Mouse (Mus musculus): Measurements from ENCODE around the gene Nell2. TPM values are rescaled to one million over a fixed set of nuclear protein-coding genes. Genes with fewer than 3 reads are reported as not detected.

Nell2 gene
- polyA plus RNA-seq, 1 experiment from 2014 or later: 1.9 TPM

DNA sequence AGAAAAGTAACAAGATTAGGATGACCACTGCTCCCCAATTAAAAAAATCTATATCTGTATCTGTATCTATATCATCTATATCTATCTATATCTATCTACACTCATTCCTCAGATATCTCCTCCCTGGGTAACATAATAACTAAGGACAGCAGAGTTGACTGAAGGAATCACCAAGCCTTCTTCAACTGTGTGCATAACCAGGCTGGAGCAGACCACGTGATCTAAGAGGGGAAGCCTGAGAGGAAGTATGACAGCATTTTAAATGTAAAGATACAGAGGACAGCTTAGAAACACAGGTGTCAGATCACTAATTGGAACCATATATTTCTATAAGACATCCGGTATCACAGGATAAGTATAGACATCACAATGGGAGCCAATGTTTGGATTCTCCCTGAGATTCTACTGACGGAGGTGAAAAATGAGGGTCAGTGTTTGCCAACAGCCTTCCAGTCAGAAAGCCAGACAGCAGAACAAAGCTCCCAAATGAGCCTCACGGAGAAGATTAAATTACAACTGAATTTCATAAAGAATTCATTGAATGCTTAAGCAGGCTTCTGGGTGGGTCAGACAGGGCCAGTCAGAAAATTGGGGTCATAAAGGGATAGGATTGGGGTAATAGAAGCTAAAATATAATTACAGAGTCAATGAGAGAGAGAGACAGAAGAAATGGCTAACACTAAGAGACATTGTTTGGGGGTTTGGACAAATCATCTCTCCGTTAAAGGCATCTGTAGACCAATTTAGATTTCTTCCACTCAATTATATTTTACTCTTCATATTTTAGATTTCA lies 116.2 kb downstream of the Nell2 start:
- H3K4me3 ChIP-seq (ENCODE audit: low read length): no peak overlapping the region
- no peaks in the 10 kb centered on the region for H3K36me3 ChIP-seq (ENCODE audit: control insufficient read depth, insufficient read depth)
- no peak overlapping the region for H3K27ac ChIP-seq (ENCODE audit: low read length)
- no peak overlapping the region for H3K4me2 ChIP-seq (ENCODE audit: low read depth, low read length)
- no peaks in the 10 kb centered on the region for H3K4me1 ChIP-seq (ENCODE audit: control insufficient read depth, insufficient read depth, low read length)
- no peaks in the 10 kb centered on the region for H3K9me3 ChIP-seq (replicated peaks; ENCODE audit: control insufficient read depth, low read length)
- 71% methylated on average over 5 of the region's 5 CpGs for whole genome bisulfite sequencing
- no peak for ATAC-seq (replicated peaks; ENCODE audit: extremely low read depth, insufficient read depth, low FRiP score)
- no peaks in the 10 kb centered on the region for H3K27me3 ChIP-seq (ENCODE audit: control insufficient read depth, insufficient read depth, low read length)
- no peak overlapping the region for H3K9ac ChIP-seq (ENCODE audit: low read length)

DNA sequence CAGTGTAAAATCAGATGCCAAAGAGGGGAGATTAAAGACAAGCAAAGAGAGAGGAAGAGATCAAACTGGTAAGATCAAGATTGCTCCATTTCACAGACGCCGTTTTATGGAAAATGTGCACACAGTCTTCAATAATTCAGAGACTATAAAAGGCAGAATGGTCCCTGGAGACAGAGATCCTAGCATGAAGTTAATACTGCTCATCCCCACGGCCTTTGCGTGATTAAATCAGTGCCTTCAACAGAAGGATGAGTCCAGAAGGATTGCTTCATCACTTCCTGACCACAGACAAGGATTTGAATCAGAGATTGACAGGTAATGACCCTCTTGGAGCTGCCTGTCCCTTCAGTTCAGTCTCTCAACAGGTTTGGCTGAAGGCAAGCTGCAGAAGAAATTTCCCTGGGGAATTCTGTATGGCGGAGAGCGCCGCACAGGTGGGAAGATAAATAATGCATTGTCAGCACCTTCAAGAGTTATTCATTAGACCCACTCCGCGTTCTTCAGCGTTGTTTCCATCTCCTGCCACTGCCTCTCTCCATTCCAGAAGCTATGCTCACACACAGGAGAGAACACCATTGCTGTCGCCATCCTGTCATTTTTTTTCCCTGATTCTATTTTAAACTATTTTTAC lies 118.0 kb downstream of the Nell2 start:
- no peaks in the 10 kb centered on the region for H3K9me3 ChIP-seq (replicated peaks; ENCODE audit: control insufficient read depth, low read length)
- H3K4me2 ChIP-seq (ENCODE audit: low read depth, low read length): no peak overlapping the region
- no peaks in the 10 kb centered on the region for H3K4me1 ChIP-seq (ENCODE audit: control insufficient read depth, insufficient read depth, low read length)
- H3K27ac ChIP-seq (ENCODE audit: low read length): no peak overlapping the region
- no peak for ATAC-seq (replicated peaks; ENCODE audit: extremely low read depth, insufficient read depth, low FRiP score)
- H3K4me3 ChIP-seq (ENCODE audit: low read length): no peak overlapping the region
- H3K27me3 ChIP-seq (ENCODE audit: control insufficient read depth, insufficient read depth, low read length): no peaks in the 10 kb centered on the region
- no peaks in the 10 kb centered on the region for H3K36me3 ChIP-seq (ENCODE audit: control insufficient read depth, insufficient read depth)
- H3K9ac ChIP-seq (ENCODE audit: low read length): no peak overlapping the region
- WGBS: 80% methylated on average over 11 of the region's 11 CpGs

- WGBS: 82% methylated on average over 5 of the region's 5 CpGs
- no peak overlapping the region for H3K9ac ChIP-seq (ENCODE audit: low read length)
- no peaks in the 10 kb centered on the region for H3K4me1 ChIP-seq (ENCODE audit: control insufficient read depth, insufficient read depth, low read length)
These were observed 138.0 kb downstream of the Nell2 start for GRCm38 (mm10) chr15:95390347-95390746.

GRCm38 (mm10) chr15:95388950-95389349 lies 139.4 kb downstream of the Nell2 start:
- no peaks in the 10 kb centered on the region for H3K27me3 ChIP-seq (ENCODE audit: control insufficient read depth, insufficient read depth, low read length)
- no peak overlapping the region for H3K4me2 ChIP-seq (ENCODE audit: low read depth, low read length)
- no peak overlapping the region for H3K9ac ChIP-seq (ENCODE audit: low read length)
- no peaks in the 10 kb centered on the region for H3K9me3 ChIP-seq (replicated peaks; ENCODE audit: control insufficient read depth, low read length)
- H3K4me3 ChIP-seq (ENCODE audit: low read length): no peak overlapping the region
- ATAC-seq (replicated peaks; ENCODE audit: extremely low read depth, insufficient read depth, low FRiP score): no peak
- 73% methylated on average over 4 of the region's 4 CpGs for WGBS
- no peak overlapping the region for H3K27ac ChIP-seq (ENCODE audit: low read length)
- no peaks in the 10 kb centered on the region for H3K36me3 ChIP-seq (ENCODE audit: control insufficient read depth, insufficient read depth)
- no peaks in the 10 kb centered on the region for H3K4me1 ChIP-seq (ENCODE audit: control insufficient read depth, insufficient read depth, low read length)

More at GRCm38 (mm10) chr15:95390347-95390746, 138.0 kb downstream of the Nell2 start:
- Histone ChIP-seq H3K9me3 (replicated peaks; ENCODE audit: control insufficient read depth, low read length) (no peaks in the 10 kb centered on the region), H3K36me3 (ENCODE audit: control insufficient read depth, insufficient read depth) (no peaks in the 10 kb centered on the region), H3K27me3 (ENCODE audit: control insufficient read depth, insufficient read depth, low read length) (no peaks in the 10 kb centered on the region), H3K4me2 (ENCODE audit: low read depth, low read length) (no peak overlapping the region), H3K27ac (ENCODE audit: low read length) (no peak overlapping the region), H3K4me3 (ENCODE audit: low read length) (no peak overlapping the region)
- ATAC-seq (replicated peaks; ENCODE audit: extremely low read depth, insufficient read depth, low FRiP score): no peak

GRCm38 (mm10) chr15:95380859-95381258 lies 147.5 kb downstream of the Nell2 start:
- Histone ChIP-seq H3K4me2 (ENCODE audit: low read depth, low read length) (no peak overlapping the region), H3K27ac (ENCODE audit: low read length) (no peak overlapping the region), H3K36me3 (ENCODE audit: control insufficient read depth, insufficient read depth) (no peaks in the 10 kb centered on the region), H3K9ac (ENCODE audit: low read length) (no peak overlapping the region), H3K27me3 (ENCODE audit: control insufficient read depth, insufficient read depth, low read length) (no peaks in the 10 kb centered on the region), H3K4me3 (ENCODE audit: low read length) (no peak overlapping the region), H3K4me1 (ENCODE audit: control insufficient read depth, insufficient read depth, low read length) (no peaks in the 10 kb centered on the region), H3K9me3 (replicated peaks; ENCODE audit: control insufficient read depth, low read length) (no peaks in the 10 kb centered on the region)
- 52% methylated on average over 2 of the region's 2 CpGs for WGBS
- no peak for ATAC-seq (replicated peaks; ENCODE audit: extremely low read depth, insufficient read depth, low FRiP score)

GRCm38 (mm10) chr15:95370720-95371395 lies 157.5 kb downstream of the Nell2 start:
- no peak overlapping the region for H3K4me2 ChIP-seq (ENCODE audit: low read depth, low read length)
- H3K4me1 ChIP-seq (ENCODE audit: control insufficient read depth, insufficient read depth, low read length): no peaks in the 10 kb centered on the region
- 69% methylated on average over 16 of the region's 16 CpGs for WGBS
- no peaks in the 10 kb centered on the region for H3K9me3 ChIP-seq (replicated peaks; ENCODE audit: control insufficient read depth, low read length)
- no peak overlapping the region for H3K9ac ChIP-seq (ENCODE audit: low read length)
- no peaks in the 10 kb centered on the region for H3K36me3 ChIP-seq (ENCODE audit: control insufficient read depth, insufficient read depth)
- no peaks in the 10 kb centered on the region for H3K27me3 ChIP-seq (ENCODE audit: control insufficient read depth, insufficient read depth, low read length)
- no peak overlapping the region for H3K27ac ChIP-seq (ENCODE audit: low read length)
- no peak for ATAC-seq (replicated peaks; ENCODE audit: extremely low read depth, insufficient read depth, low FRiP score)
- no peak overlapping the region for H3K4me3 ChIP-seq (ENCODE audit: low read length)

DNA sequence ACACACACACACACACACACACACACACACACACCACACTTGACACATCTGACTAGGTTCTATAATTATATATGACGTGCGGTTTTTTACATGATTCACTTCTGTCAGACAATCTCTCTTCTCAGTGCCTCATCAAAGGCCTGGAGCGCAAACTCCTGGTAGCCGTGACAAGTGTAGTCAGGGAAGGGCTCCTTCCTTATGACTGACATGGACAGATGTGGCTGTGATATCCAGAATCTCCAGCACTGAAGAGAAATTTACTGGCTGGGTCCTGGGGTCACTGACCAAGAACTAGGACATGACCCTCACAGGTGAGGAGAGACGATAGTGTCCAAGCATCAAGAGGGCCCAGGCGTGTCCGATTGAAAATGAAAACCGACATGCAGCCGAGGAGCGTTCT lies 160.2 kb downstream of the Nell2 start:
- H3K9me3 ChIP-seq (replicated peaks; ENCODE audit: control insufficient read depth, low read length): no peaks in the 10 kb centered on the region
- WGBS: 88% methylated on average over 10 of the region's 10 CpGs
- no peaks in the 10 kb centered on the region for H3K4me1 ChIP-seq (ENCODE audit: control insufficient read depth, insufficient read depth, low read length)
- H3K27me3 ChIP-seq (ENCODE audit: control insufficient read depth, insufficient read depth, low read length): no peaks in the 10 kb centered on the region
- no peak overlapping the region for H3K4me2 ChIP-seq (ENCODE audit: low read depth, low read length)
- H3K4me3 ChIP-seq (ENCODE audit: low read length): no peak overlapping the region
- H3K9ac ChIP-seq (ENCODE audit: low read length): no peak overlapping the region
- no peaks in the 10 kb centered on the region for H3K36me3 ChIP-seq (ENCODE audit: control insufficient read depth, insufficient read depth)
- no peak overlapping the region for H3K27ac ChIP-seq (ENCODE audit: low read length)
- ATAC-seq (replicated peaks; ENCODE audit: extremely low read depth, insufficient read depth, low FRiP score): no peak

DNA sequence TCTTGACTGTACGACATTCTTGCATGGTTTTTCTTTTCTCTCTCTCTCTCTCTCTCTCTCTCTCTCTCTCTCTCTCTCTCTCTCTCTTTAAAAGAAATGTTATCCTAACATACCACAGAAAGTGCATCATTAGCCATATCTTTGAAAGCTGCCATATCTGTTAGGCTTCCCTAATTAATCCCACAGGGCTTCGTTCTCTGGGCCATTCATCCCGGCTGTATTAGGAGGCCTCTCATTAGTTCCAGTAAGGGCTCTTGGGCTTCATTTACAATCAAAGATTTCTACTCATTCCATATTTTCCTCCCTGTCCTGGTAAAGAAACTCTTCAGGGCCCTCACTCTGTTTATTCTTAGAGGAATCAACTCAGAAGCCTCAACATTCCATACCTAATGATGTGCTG lies 161.9 kb downstream of the Nell2 start:
- no peak for ATAC-seq (replicated peaks; ENCODE audit: extremely low read depth, insufficient read depth, low FRiP score)
- no peak overlapping the region for H3K9ac ChIP-seq (ENCODE audit: low read length)

DNA sequence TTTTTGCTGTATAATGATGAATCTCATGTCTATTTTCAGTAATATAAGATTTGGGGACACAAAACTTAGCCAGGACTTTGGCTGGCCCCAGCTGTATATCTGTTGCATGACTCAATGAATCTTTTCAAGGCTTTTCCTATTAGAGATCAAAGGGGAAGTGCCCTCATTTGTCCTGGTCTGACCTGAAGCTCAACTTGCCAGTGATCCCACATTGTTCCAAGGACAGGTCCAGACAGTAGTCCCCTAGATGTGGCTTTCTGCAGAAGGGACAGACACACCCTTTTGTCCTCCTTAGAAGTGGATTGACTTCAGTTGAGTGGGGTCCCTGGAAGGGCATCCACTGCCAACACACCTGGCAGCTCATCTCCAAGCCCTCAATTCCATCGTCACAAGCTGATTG lies 173.6 kb downstream of the Nell2 start:
- H3K36me3 ChIP-seq (ENCODE audit: control insufficient read depth, insufficient read depth): no peaks in the 10 kb centered on the region
- no peaks in the 10 kb centered on the region for H3K4me1 ChIP-seq (ENCODE audit: control insufficient read depth, insufficient read depth, low read length)
- 0 out of 2 replicates have a peak, but pooled peaks cover 2% of the 10 kb centered on the region for H3K9me3 ChIP-seq (replicated peaks; ENCODE audit: control insufficient read depth, low read length)
- no peak overlapping the region for H3K4me3 ChIP-seq (ENCODE audit: low read length)
- no peaks in the 10 kb centered on the region for H3K27me3 ChIP-seq (ENCODE audit: control insufficient read depth, insufficient read depth, low read length)
- H3K27ac ChIP-seq (ENCODE audit: low read length): no peak overlapping the region
- no peak for ATAC-seq (replicated peaks; ENCODE audit: extremely low read depth, insufficient read depth, low FRiP score)
- no peak overlapping the region for H3K9ac ChIP-seq (ENCODE audit: low read length)
- no peak overlapping the region for H3K4me2 ChIP-seq (ENCODE audit: low read depth, low read length)
- WGBS: 78% methylated on average over 1 of the region's 1 CpGs

More for the DNA sequence above, 161.9 kb downstream of the Nell2 start:
- Histone ChIP-seq H3K36me3 (ENCODE audit: control insufficient read depth, insufficient read depth) (no peaks in the 10 kb centered on the region), H3K27ac (ENCODE audit: low read length) (no peak overlapping the region), H3K4me1 (ENCODE audit: control insufficient read depth, insufficient read depth, low read length) (no peaks in the 10 kb centered on the region), H3K27me3 (ENCODE audit: control insufficient read depth, insufficient read depth, low read length) (no peaks in the 10 kb centered on the region), H3K4me2 (ENCODE audit: low read depth, low read length) (no peak overlapping the region), H3K4me3 (ENCODE audit: low read length) (no peak overlapping the region), H3K9me3 (replicated peaks; ENCODE audit: control insufficient read depth, low read length) (no peaks in the 10 kb centered on the region)
- 64% methylated on average over 3 of the region's 3 CpGs for WGBS

Measured in heart, embryonic 16.5 days (tissue).